Mouse (Mus musculus) megakaryocyte progenitor cell, adult 5-6 weeks (primary cell): Measurements from ENCODE around the gene Thy1. TPM values are rescaled to one million over a fixed set of nuclear protein-coding genes. Genes with fewer than 3 reads are reported as not detected.

Experiments used
- total RNA-seq, 2 experiments: library from RNA; stranded (forward) in 1 of 2; stranded (reverse) in 1 of 2; fragments of 157-497, 149-512 nt in 1 of 2; fragments of 200-1000 nt in 1 of 2; gene quantifications; 2 replicates each; pipeline versions ENCODE4 v1.2.3 to v1.2.4; 2015 to 2017

Thy1 gene
- total RNA-seq, 2 experiments from 2014 or later = 0.21 to 0.32 TPM

Other genes with a start within 250 kb of the Thy1 start
- 5.5 and 16.4 TPM in 2 replicates for gene Usp2, start 23.6 kb downstream of the Thy1 start, total RNA-seq (2015)
- gene Usp2, start 23.6 kb downstream of the Thy1 start, total RNA-seq (2017) = 2.5 and 5.3 TPM in 2 replicates
- not detected in 2 replicates for gene Mfrp, start 58.3 kb downstream of the Thy1 start, total RNA-seq (2015)
- 0.12 TPM in 1 of 2 replicates, not detected in the other for gene Mfrp, start 58.3 kb downstream of the Thy1 start, total RNA-seq (2017)
- not detected in 2 replicates for gene C1qtnf5, start 63.9 kb downstream of the Thy1 start, total RNA-seq (2015)
- gene C1qtnf5, start 63.9 kb downstream of the Thy1 start, total RNA-seq (2017) = not detected in 2 replicates
- not detected in 2 replicates for gene Gm49380, start 70.1 kb downstream of the Thy1 start, total RNA-seq (2015)
- gene Gm49380, start 70.1 kb downstream of the Thy1 start, total RNA-seq (2017) = not detected in 2 replicates
- gene Rnf26, start 70.1 kb downstream of the Thy1 start, total RNA-seq (2015) = 47.7 and 59.6 TPM in 2 replicates
- gene Rnf26, start 70.1 kb downstream of the Thy1 start, total RNA-seq (2017) = 19.1 and 21.2 TPM in 2 replicates
- gene Mcam, start 91.1 kb downstream of the Thy1 start, total RNA-seq (2015) = 0.12 TPM in 1 of 2 replicates, not detected in the other
- 0.14 TPM in 1 of 2 replicates, not detected in the other for gene Mcam, start 91.1 kb downstream of the Thy1 start, total RNA-seq (2017)
- gene Cbl, start 190.7 kb downstream of the Thy1 start, total RNA-seq (2015) = 106 and 109 TPM in 2 replicates
- 28.9 and 45.7 TPM in 2 replicates for gene Cbl, start 190.7 kb downstream of the Thy1 start, total RNA-seq (2017)
- gene Ccdc153, start 197.3 kb downstream of the Thy1 start, total RNA-seq (2015) = not detected in 2 replicates
- not detected in 2 replicates for gene Ccdc153, start 197.3 kb downstream of the Thy1 start, total RNA-seq (2017)
- 0.35 and 0.54 TPM in 2 replicates for gene Pdzd3, start 208.1 kb downstream of the Thy1 start, total RNA-seq (2015)
- gene Pdzd3, start 208.1 kb downstream of the Thy1 start, total RNA-seq (2017) = not detected in 2 replicates
- gene Nlrx1, start 225.2 kb downstream of the Thy1 start, total RNA-seq (2015) = 4.1 and 4.7 TPM in 2 replicates
- 3.4 and 8.3 TPM in 2 replicates for gene Nlrx1, start 225.2 kb downstream of the Thy1 start, total RNA-seq (2017)
- 3.9 and 7.4 TPM in 2 replicates for gene Abcg4, start 245.2 kb downstream of the Thy1 start, total RNA-seq (2015)
- 1.6 and 2.5 TPM in 2 replicates for gene Abcg4, start 245.2 kb downstream of the Thy1 start, total RNA-seq (2017)